Mouse (Mus musculus): Measurements from ENCODE around the gene Strada.
"Not testable (repeated sequence)": the region's sequence is repeated elsewhere in the genome, so short reads cannot be mapped to it uniquely, and the experiment has no call there.

The Strada gene

DNA sequence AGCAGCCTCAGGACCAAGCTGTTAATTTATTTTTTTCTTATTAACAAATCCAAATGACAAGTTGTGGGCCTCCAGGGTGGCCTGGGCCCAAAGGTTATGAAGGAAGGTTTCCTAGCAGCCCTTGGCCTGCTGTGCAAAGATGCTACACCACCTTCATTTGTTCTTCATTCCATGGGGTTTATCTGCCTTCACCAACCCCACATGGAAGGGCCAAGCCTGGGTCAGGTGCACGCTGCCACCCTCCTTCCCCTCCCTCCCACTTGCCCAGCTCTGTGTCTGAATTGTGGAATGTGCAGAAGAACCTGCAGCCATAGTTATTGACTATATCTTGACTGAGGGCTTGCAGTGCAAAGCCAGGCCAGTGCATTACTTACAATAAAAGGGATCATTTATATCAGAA, 45.7 kb downstream of the Strada start:
- no peak for DNase-seq (ENCODE audit: low spot score in 2 of 2)

DNA sequence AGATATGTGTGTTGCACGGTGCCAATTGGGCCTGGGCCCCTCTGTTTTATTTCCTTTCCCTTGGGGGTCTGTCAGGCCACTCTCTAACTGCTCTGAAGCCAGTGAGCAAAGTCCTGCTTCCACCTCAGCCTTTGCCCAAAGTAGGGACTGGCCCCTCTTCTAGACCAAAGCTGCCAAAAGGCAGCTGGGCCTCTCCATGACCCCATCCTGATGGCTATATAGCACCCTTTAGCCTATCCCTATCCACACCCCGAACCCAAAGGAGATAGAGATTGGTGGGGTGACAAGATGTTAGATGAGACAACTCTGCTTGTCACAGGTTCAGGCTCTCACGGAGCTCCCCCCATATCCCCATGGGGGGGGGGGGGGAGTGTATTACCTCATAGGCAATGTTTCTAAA, 46.2 kb downstream of the Strada start:
- DNase-seq (ENCODE audit: low spot score in 2 of 2): no peak

DNA sequence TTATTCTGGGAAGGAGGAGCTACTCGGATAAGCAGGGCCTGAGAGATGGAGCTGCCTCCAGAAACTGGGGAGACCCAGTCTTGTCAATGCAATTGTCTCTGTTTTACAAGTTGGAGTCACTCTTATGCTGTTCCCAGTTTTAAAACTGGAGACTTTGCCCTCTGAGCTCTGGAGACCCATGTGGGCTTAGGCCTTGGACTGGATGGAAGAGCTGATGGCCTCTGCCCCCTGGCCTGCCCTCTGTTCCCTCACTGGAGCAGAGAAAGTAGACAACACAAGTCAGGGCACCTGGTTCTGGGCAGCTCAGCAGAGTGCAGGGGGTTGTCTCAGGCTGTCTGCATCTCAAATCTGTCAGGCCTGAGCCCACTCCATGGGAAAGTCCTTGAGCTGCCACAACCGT, 47.2 kb downstream of the Strada start:
- no peak for DNase-seq (ENCODE audit: low spot score in 2 of 2)

DNA sequence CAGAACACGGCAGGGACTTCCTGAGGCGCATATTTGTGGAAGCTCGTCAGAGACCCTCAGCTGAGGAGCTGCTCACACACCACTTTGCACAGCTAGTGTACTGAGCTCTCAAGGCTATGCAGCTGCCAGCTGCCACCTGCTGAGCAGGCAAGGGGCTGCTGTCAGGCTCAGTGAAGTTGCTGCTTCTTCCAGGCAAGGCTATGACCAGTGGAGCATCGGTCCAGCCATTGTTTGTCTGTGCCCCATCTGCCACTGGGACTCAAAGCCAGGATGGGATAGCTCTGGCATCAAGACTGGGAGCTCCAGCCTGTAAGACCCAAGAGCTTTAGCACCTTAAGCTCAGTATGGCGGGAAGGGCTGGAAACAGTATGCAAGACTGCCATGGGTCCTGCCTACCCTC, 47.9 kb downstream of the Strada start:
- DNase-seq (ENCODE audit: low spot score in 2 of 2): no peak

DNA sequence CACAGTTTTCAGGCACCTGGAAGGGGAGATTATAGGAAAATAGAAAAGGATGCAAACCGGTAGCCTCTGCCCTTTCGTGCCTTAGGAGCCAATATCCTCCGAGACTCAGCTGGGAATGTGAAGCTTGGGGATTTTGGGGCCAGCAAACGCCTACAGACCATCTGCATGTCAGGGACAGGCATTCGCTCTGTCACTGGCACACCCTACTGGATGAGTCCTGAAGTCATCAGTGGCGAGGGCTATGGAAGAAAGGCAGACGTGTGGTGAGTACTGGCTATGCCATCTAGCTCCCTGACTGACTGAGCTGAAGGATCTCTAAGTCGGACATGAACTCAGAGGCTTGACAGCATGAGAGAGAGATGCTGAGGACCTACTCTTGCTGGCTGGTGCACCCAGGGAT, 49.8 kb downstream of the Strada start:
- DNase-seq (ENCODE audit: low spot score in 2 of 2): peak in 1 of 2 experiments; percentile 72

DNA sequence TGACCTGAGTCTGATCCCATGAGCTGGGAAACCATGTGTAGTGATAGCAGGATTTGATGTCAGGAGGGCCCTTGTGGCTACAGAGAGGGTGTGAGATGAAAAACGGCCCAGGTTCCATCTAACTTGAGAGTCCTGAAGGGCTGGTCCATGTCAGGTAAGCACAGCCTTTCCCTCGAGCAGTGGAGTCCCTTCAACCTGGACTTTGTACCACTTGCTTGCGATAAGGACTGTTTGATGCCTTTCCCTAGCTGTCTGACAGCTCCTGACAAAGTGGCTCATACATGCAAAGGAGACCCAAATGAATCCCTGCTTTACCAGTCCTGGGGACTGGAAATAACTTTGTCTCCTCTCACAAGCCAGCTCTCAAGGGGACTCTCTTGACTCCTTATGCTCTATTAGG, 50.7 kb downstream of the Strada start:
- no peak for DNase-seq (ENCODE audit: low spot score in 2 of 2)

DNA sequence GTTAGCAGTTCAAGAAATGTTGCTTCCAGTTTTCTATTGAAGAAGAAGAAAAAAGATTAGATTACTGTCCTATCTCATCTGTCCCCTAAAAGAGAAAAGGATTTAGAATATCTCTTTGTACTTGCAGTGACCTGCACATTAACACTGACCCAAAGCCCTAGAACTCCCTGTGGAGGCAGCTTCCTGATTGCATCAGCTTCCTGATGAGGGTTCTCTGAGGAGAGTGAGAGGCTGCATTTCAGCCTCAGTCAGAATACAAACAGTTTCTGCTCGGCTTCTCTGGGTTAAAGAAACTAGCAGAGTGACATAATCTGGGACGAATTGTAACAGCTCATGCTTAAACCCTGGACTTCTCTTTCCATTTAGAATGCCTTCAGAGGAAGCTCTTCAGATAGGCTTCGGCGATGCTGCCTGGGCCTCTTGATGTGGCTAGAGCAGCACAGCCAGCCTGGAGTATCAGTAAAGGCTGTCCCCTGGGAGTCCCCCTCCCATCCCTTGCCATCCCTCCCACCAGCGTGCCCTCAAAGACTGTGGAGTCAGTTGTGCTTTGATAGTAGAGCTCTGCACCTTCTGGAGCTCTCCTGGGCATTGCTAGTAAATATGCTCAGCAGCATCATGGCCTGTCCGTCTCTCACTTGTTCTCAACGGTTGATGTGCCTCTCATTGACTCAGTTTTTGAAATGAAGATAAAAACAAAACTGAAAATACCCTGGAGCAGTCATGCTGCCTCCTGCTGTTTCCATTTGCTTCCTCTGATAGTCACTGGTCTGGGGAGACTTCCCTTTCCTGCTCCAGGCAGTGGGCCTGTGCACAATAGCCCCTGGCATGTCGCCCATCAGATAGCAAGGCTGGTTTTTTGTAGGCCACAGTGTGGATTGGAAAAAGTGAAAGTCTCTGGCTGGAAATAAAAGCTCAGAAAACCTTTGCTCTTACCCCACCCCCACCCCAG, 67.1 kb downstream of the Strada start:
- no peak for DNase-seq (ENCODE audit: low spot score in 2 of 2)

DNA sequence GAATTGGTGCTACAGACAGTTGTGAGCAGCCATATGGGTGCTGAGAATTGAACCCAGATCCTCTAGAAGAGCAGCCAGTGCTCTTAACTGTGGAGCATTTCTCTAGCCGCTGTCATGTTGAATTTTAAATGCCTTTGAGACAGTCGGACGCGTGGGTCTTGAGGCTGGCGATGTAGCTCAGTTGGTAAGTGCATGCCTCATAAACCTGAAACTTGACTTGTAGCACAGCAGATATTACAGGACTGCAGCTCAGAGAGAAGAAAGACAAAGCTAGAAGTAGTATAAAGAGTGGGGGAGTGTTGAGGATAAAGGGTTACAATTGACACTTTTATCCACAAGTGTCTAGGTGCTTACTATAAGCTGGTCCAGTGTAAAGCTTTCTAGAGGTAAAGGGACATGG, 69.5 kb downstream of the Strada start:
- DNase-seq (ENCODE audit: low spot score in 2 of 2): no peak

DNA sequence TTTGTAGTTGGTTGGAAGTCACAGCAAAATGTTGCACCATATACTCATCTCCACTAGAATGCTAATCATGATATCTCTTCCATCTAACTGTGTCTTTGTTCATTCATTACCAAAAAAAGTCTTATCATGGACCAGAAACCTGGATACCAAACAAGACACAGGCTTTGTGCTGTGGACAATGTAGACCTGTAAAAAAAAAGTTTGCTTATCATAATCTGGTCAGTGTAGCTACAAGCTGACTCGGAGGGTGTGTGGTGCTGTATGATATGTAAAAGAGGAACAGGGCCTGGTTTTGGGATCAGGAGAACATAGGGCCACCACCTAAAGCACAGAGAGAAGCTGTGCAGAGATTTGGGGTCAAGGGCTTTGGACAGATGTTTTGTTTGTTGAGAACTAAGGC, 72.5 kb downstream of the Strada start:
- DNase-seq (ENCODE audit: low spot score in 2 of 2): no peak

DNA sequence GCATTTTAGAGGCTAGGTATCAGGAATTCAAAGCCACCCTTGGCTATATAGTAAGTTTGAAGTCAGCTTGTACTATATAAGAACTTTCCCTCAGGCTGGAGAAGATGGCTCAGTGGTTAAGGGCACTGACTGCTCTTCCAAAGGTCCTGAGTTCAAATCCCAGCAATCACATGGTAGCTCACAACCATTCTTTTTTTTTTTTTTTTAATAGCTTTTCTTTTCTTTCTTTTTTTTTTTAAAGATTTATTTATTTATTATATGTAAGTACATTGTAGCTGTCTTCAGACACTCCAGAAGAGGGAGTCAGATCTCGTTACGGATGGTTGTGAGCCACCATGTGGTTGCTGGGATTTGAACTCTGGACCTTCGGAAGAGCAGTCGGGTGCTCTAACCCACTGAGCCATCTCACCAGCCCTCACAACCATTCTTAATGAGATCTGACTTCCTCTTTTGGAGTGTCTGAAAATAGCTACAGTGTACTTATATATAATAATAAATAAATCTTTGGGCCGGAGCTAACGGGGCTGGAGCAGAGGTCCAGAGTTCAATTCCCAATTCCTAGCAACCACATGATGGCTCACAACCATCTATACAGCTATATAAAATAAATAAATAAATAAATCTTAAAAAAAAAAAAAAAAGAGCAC, 75.1 kb downstream of the Strada start:
- DNase-seq (ENCODE audit: low spot score in 2 of 2): not testable (repeated sequence)

DNA sequence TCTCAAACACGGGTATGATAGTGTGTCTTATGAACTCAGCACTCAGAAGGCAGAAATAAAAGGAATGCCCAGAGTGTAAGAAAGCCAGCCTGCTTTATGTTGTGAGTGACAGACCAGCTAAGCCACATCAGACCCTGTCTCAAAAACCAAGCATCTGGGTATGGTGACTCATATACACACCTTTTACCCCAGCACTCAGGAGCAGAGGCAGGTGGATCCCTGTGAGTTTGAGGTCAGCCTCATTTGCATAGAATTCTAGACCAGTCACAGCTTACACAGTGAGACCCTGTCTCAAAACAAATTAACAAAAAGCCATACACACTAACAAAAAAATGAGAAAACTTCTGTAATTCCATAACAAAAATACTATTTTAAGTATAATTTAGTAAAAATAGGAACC, 76.1 kb downstream of the Strada start:
- no peak for DNase-seq (ENCODE audit: low spot score in 2 of 2)

DNA sequence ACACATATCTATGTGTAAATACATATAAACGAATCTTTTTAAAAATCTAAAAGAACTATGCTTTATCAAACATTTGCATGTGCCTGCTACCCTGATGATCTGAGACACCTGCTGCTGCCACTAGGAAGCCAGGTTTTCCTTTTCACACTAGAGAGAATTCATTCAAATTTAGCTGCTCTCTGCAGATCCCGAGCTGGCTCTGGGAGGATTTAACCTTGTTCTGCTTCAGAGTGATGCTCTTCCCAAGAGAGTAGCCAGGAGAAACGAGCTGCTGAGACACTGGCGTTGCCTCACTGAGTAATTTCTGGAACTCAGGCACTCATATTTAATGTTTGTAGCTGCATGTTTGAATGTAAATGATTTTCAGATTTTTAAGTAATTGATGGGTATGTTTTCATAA, 77.2 kb downstream of the Strada start:
- DNase-seq (ENCODE audit: low spot score in 2 of 2): no peak

DNA sequence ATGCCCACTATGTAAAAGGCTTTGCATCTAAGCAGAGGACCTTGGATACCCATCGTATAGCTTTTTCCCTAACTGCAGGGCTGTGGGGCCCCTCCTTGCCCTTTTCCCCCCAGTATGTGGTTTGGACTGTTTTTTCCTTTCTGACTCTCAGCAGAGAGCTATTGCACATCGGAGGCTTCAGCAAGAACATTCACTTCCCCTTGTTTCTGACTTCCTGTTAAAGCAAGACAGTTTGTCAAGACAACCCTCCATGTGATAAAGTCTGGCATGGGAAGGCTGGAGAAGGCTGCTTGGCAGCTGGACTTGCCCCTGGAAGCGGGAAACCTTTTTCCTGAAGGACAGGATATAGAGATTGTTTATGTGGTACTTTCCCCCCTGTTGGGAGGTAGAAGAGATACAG, 79.2 kb downstream of the Strada start:
- DNase-seq (ENCODE audit: low spot score in 2 of 2): no peak

DNA sequence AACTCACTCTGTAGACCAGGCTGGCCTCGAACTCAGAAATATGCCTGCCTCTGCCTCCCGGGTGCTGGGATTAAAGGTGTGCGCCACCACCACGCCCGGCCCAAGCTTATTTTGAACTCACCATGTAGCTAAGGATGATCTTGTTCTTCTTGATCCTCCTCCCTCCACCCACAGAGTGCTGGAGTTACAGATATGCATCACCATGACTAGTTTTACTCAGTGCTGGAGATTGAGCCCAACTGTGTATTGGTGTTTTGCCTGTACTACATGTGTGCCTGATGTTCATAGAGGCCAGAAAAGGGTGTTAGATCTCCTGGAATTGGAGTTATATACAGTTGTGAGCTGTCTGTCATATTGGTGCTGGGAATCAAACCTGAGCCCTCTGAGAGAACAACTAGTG, 79.7 kb downstream of the Strada start:
- DNase-seq (ENCODE audit: low spot score in 2 of 2): no peak

Data from left cerebral cortex, adult 9 months (tissue).